Mouse (Mus musculus) subcutaneous adipose tissue, adult 2 months (tissue): Measurements from ENCODE around the gene Add1. TPM values are rescaled to one million over a fixed set of nuclear protein-coding genes. Genes with fewer than 3 reads are reported as not detected.

Experiments
- polyA plus RNA-seq: library from polyadenylated mRNA; depleted of rRNA; stranded (reverse); fragments of >200 nt; gene quantifications from 2 replicates; pipeline ENCODE4 v1.2.3, GENCODE M21; 2012; ENCODE audit warnings: low replicate concordance; rRNA removed

The Add1 gene
- polyA plus RNA-seq, result 153 and 243 TPM in 2 replicates

GRCm38 (mm10) chr5:34573268-34574221 lies at the start of gene Add1:
Gene Add1, plus strand, starts transcription at chr5:34573664.

GRCm38 (mm10) chr5:34525663-34526476 lies 47.6 kb upstream of the Add1 start, which contains the start of gene Sh3bp2:
Gene Sh3bp2, plus strand, starts transcription at chr5:34525838.

GRCm38 (mm10) chr5:34636481-34637287 lies 63.2 kb downstream of the Add1 start, which contains the start of gene Mfsd10:
Gene Mfsd10, minus strand, starts transcription at chr5:34637212.

GRCm38 (mm10) chr5:34659686-34660590 lies 86.5 kb downstream of the Add1 start, which contains the start of the genes Nop14 and Grk4:
Gene Nop14, minus strand, starts transcription at chr5:34660148.
Gene Grk4, plus strand, starts transcription at chr5:34660379.

Other genes with a start within 250 kb of the Add1 start
- gene Rnf4, start 237.4 kb upstream of the Add1 start, polyA plus RNA-seq, result 113 and 114 TPM in 2 replicates
- 19.3 and 67.5 TPM in 2 replicates for gene Fam193a, start 203.7 kb upstream of the Add1 start, polyA plus RNA-seq
- 21.1 and 32.2 TPM in 2 replicates for gene Tnip2, start 59.7 kb upstream of the Add1 start, polyA plus RNA-seq
- 9.8 and 16.9 TPM in 2 replicates for gene Sh3bp2, start 47.8 kb upstream of the Add1 start, polyA plus RNA-seq
- gene Mfsd10, start 63.5 kb downstream of the Add1 start, polyA plus RNA-seq, result 80.9 and 241 TPM in 2 replicates
- 14.2 and 17.2 TPM in 2 replicates for gene Nop14, start 86.5 kb downstream of the Add1 start, polyA plus RNA-seq
- gene Grk4, start 86.7 kb downstream of the Add1 start, polyA plus RNA-seq, result 1.0 and 1.1 TPM in 2 replicates
- 17.2 and 22.2 TPM in 2 replicates for gene Htt, start 188.1 kb downstream of the Add1 start, polyA plus RNA-seq